Mouse (Mus musculus): ENCODE measurements around the gene Trpv5. TPM values are rescaled to one million over a fixed set of nuclear protein-coding genes. Genes with fewer than 3 reads are reported as not detected.

Trpv5 gene
- total RNA-seq (2021): not detected
- long read RNA-seq, experiment 1: 0 reads
- long read RNA-seq, experiment 2: 0 reads

DNA sequence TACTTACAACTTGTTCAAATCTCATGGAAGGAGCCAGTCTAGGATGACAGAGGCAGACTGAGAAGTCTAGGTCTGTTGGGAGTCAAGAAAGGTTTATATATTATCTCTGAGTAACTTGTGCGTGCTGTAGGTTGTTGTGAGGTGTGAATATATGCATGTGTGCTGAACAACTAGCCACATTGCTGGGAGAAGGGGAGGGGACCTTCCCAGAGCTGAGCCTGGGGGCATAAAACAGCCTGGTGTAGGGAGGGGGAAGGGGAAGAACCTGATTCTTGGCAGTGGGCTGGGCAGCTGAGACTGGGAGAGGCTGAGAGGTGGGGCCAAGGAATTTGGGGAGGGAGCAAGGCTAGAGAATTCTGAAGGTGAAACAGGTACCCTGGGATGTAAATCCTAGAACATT is at the start of gene Trpv5:
Gene Trpv5 (minus strand): TSS at position 101 of the 400 bp plus-strand sequence.
- intact Hi-C loops (cut with DNase I; ENCODE audit: low total_unique reads): no loop called here
- no peak for DNase-seq

DNA sequence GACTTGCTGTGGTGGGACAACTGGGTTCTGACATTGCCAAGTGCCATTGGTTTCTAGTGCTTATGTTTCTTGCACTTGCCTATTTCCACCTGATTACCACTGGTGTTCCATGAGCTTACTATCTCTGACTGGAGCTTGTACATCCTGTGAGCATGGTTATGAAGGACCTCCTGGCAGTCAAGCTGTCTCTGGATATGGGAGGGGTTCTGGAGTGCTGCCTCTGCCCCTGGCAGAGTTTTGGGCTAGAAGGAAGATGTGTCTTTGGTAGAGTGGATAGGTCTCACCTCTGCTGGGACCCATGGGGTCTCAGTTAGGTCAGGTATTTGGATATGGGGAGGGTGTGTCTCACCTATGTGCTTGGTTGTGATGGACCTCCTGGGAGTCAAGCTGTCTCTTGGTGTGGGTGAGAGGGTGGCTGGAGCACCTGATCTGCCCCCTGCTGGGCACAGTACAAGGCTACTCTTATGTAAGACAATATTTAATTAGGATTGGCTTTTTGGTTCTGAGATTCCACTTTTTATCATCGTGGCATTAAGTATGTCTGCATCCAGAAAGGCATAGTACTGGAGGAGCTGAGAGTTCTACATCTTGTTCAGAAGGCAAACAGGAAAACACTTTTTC is 47.5 kb upstream of the Trpv5 start:
- DNase-seq: no peak
- intact Hi-C loops (cut with DNase I; ENCODE audit: low total_unique reads): no loop called here

- intact Hi-C loops (cut with DNase I; ENCODE audit: low total_unique reads): no loop called here
These were observed 40.9 kb upstream of the Trpv5 start for GRCm38 (mm10) chr6:41721430-41721829.

GRCm38 (mm10) chr6:41710281-41710680 is 29.7 kb upstream of the Trpv5 start:
- no peak for DNase-seq
- intact Hi-C loops (cut with DNase I; ENCODE audit: low total_unique reads): no loop called here

More at GRCm38 (mm10) chr6:41721430-41721829, 40.9 kb upstream of the Trpv5 start:
- DNase-seq: no peak

DNA sequence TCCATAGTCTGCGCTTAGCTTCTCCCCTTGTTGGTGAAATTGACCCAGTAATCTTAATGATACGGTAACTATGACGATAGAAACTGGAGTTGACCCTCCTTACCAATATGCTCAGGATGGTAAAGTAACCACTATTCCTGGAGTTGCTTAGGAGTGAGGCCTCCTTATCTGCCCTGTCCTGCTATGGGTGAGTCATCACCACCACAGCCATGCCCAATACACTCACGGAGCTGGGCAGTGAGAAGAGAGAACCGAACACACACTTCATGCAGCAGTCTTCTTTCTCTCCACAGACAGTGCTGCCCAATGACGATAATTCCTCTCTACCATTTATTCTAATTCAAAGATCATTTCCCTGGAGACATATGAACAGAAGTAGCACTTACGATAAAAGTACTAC is 25.7 kb upstream of the Trpv5 start:
- intact Hi-C loops (cut with DNase I; ENCODE audit: low total_unique reads): no loop called here
- DNase-seq: no peak

GRCm38 (mm10) chr6:41704123-41704522 is 23.6 kb upstream of the Trpv5 start, which contains the start of gene Kel:
Gene Kel (minus strand): TSS chr6:41704339.
- intact Hi-C loops (cut with DNase I; ENCODE audit: low total_unique reads): no loop called here
- DNase-seq: no peak

DNA sequence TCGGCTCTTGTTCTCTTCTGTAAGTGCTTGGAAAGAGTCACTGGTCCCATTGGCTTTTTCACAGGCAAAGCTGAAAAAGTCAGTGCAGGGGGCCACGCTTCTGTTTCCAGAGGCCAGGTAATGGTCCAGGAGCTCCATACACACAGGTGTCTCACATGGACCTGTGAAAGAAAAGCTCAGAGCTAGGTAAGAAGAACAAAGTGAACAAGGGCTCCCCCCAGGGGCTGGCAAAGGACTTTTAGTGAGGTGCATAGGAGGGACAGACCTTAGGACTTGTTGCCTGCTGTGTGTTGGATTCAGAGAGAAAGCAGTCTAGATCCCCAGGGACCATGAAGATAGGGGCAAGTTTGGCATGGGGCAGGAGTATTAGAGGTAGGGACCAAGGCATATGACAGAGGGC is 22.4 kb upstream of the Trpv5 start:
- DNase-seq: no peak
- intact Hi-C loops (cut with DNase I; ENCODE audit: low total_unique reads): no loop called here

DNA sequence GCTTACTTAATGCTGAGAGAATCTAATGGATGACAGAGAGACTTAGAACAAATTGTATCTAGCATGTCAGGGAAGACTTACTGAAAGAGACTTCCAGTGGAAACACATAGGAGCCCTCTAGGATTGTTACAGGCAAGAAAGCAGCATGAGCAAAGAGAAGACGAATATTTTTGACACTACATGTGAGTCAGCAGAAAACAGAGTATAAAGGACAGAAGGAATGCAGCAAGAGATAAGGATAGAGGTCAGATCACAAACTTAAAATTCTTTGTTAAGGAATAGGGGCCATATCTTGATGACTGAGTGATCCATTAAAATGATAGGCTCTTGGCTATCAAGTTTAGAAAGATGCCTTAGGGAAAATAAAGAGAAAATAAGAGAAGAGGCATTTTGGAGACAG is 20.7 kb upstream of the Trpv5 start:
- intact Hi-C loops (cut with DNase I; ENCODE audit: low total_unique reads): no loop called here
- no peak for DNase-seq

GRCm38 (mm10) chr6:41694407-41694806 is 13.8 kb upstream of the Trpv5 start:
- intact Hi-C loops (cut with DNase I; ENCODE audit: low total_unique reads): no loop called here
- DNase-seq: no peak

DNA sequence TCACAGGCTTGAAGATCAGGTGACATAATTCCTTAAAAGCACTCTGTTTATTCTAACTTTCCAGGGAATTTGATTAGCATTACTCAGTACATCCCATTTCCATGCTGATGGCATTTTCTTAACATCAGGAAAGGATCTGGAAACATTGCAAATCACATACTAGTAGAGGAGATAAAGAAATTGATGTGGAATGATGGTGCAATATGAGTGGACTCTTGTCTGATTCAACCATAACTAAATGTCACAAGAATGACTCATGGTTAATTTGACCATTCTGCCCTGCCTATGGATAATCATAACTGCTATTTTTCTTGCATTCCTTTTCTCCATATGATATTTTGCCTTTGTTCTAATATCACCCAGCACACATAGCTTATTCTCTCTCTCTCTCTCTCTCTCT is 11.6 kb upstream of the Trpv5 start:
- DNase-seq: no peak
- intact Hi-C loops (cut with DNase I; ENCODE audit: low total_unique reads): no loop called here

DNA sequence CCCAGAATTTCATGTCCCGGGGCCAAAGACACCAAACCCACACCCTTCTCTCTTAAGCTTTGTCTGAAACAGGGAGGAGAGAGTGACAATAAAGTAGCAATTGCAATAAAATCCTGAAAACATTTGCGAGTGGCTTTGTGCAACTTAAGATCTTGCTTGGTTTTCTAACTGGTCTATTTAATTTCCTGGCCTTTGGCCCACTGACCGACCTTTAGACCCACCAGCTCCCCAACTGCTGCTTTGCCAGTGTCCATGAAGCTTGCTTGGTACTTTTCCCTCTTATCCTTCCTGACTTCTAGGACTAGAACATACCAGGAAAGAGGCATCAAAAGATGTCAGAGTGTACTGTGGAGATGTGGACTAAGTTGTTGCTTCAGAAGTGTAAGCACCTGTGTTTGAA is 5.0 kb upstream of the Trpv5 start:
- no peak for DNase-seq
- intact Hi-C loops (cut with DNase I; ENCODE audit: low total_unique reads): no loop called here

DNA sequence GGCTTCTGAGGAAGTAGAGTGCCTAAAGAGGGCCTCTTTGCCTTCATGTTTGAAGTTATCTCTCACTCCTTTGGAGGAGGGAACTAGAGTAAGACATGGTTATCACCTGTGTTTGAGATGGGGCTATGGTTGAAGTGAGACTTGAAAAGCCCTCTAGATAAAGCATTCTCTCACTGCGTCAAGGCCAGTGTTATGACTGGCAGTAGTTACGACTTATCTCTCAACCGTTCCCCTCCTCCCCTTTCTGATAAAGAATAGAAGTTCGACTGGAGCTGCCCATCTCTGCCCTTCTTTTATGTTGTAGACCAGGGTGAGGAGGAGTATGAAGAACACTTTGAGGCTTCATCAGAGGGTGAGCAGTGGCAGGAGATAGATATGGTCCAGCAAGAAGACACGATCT is 4.3 kb upstream of the Trpv5 start:
- no peak for DNase-seq
- intact Hi-C loops (cut with DNase I; ENCODE audit: low total_unique reads): no loop called here

- no peak for DNase-seq
- intact Hi-C loops (cut with DNase I; ENCODE audit: low total_unique reads): no loop called here
These were observed 3.6 kb upstream of the Trpv5 start, which contains the start of gene Llcfc1 for GRCm38 (mm10) chr6:41684131-41684530. Gene Llcfc1 (plus strand): TSS chr6:41684431.

- intact Hi-C loops (cut with DNase I; ENCODE audit: low total_unique reads): no loop called here
These were observed 1.1 kb upstream of the Trpv5 start for GRCm38 (mm10) chr6:41681656-41682055.

GRCm38 (mm10) chr6:41676530-41676929 is 4.0 kb downstream of the Trpv5 start:
- intact Hi-C loops (cut with DNase I; ENCODE audit: low total_unique reads): no loop called here
- no peak for DNase-seq

More at GRCm38 (mm10) chr6:41681656-41682055, 1.1 kb upstream of the Trpv5 start:
- DNase-seq: no peak

DNA sequence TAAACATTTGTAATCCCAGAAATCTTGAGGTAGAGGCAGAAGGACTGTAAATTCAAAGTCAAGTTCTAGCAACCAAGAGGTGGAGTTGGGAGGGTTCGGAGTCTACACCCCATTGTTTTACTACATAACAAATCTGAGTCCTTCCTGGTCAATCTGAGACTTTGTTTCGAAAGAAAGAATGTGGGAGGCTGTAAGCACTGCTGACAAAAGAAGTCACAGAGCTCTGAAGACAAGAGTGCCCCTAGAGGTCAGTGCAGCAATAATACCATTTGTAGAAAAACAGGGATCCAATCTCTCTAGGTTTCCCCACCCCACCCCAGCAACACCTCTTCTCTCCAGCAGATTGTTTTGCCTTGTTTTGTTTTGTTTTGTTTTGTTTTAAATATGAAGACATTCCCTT is 18.2 kb downstream of the Trpv5 start:
- no peak for DNase-seq
- intact Hi-C loops (cut with DNase I; ENCODE audit: low total_unique reads): no loop called here

DNA sequence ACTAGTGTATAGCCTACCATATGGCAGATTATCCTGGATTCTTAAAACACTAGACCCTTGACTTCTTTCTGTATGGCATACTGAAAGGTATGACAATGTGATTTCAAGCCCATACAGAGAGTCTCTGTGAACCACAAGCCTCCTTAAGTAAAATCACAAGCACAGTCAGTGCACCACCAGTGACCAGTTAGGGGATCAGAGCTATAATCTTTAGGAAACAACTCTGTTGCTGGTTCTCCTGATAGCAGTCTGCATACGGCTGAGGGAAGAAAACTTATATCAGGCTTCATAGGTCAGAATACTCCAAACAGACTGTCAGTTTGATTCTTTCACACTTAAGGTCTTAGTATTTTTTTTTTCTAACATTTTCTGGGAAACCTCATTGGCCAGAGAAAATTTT is 22.1 kb downstream of the Trpv5 start:
- DNase-seq: no peak
- intact Hi-C loops (cut with DNase I; ENCODE audit: low total_unique reads): no loop called here

DNA sequence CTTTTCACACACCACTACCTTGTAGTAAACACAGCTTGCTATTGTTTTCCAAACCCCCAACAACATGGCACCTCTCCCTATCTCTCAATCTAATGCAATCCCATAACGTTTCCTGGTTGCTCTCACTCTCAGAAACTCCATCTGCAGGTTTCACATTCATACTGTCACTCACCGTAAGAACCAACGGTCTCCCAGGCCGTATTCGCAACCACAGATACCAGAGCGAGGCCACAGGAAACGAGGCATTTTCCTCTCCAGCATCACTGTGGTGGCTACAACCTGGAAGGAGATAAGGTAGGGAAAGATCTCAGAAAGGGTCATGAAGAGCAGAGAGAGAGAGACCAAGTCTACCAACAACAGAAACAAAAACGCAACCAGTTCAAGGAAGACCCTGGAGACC is 25.9 kb downstream of the Trpv5 start:
- DNase-seq: no peak
- intact Hi-C loops (cut with DNase I; ENCODE audit: low total_unique reads): no loop called here

DNA sequence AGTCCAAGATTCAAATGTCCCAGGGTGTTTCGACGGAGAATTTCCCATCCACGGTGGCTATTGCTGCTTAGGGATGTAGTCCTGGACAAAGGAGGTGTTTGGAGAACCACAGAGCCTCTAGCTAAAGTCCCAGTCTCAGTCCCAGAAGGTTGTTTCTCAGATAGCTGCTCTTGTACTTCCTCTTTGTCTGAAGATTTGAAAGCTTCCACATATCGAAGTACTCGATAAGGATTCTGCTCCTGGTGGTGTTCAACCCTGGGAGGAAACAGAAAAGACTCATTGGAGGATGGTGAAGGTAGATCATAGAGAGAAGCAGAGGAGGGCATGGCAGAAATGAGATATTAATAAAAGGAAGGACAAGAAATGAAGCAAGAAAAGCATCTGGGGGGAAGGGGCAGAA is 27.4 kb downstream of the Trpv5 start:
- DNase-seq: no peak
- intact Hi-C loops (cut with DNase I; ENCODE audit: low total_unique reads): no loop called here

DNA sequence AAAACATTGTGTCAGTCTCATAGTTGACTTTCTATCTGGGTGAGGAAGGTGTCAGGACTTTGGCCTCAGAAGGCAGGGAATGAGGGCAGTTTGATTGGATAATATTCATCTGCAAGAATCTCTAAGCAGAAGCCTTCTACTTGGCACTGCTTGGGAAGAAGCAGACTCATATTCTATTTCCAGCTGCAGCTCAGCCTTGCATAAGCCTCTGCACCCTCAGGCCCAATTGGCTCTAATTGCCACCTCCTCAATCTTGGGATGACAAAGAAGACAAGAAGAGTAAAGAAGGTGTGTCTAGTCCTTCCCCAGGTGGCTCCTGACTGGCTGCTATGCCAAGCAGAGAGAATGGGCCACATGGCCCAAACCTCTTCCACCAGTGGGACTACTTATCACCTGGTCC is 33.9 kb downstream of the Trpv5 start:
- intact Hi-C loops (cut with DNase I; ENCODE audit: low total_unique reads): no loop called here
- no peak for DNase-seq

DNA sequence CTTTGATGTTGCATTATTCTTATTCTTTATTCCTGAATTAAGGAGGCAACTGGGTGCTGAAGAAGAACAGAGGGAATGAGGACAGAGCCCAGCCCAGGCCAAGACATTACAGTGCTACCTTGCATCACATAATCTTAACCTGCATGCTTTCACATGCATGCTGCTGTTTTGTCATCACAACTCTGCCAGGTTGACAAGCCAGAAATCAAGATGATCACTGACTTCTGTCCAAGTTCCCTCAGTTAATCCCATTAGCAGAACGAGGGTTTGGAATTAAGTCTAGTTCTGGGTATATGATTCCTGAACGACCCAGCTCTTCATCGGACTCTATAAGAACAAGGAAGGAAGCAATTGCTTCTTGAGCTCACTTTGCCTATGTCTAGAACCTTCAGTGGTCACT is 34.3 kb downstream of the Trpv5 start:
- intact Hi-C loops (cut with DNase I; ENCODE audit: low total_unique reads): no loop called here
- DNase-seq: no peak

DNA sequence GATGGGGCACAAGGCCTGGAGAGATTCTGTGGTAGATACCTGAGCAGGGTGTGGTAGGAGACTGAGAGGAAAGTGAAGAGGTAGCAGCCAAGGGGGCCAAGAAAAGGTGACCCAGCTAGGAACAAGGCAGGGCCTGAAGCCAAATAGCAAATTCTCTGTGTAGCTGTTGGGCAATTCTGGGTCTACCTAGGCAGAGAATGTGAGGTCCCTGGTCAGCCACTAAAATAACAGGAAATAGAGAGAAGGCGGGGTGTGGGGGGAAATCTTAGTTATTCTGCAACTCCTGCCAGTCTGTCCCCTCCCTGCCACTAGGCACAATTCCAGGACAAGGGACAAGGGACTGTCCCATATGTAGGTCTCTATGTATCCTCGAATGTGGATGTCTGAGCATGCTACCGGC is 37.3 kb downstream of the Trpv5 start:
- DNase-seq: no peak
- intact Hi-C loops (cut with DNase I; ENCODE audit: low total_unique reads): no loop called here
